Mouse (Mus musculus): ENCODE results near the gene Slc17a1.

Gene Slc17a1

DNA sequence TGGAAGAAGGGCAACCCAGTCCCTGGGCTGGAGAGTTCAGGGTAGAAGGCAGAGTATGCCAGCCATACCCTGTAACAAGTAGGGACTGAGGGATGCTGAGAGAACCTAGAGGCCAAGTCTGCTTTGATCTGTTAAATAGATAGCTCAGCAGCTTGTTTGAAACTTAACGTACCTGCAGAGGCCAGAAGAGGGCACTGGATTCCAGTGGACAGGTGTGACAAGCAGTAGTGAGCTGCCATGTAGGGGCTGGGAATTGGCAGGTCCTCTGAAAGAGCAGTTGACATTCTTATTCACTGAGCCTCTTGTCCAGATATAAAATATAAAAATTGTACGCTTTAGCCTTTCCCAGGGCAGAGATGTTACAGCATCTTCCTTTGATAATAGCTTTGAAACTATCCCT lies 75.3 kb downstream of the Slc17a1 start:
- peaks cover 13% of the 10 kb centered on the region; the same call in 1 of the 2 replicates for H3K27me3 ChIP-seq (ENCODE audit: insufficient read depth, low read length)
- no peaks in the 10 kb centered on the region for H3K4me1 ChIP-seq (replicated peaks; ENCODE audit: low read depth, low read length)
- no peak for TF ChIP-seq NANOG (IDR thresholded peaks at IDR 0.05; ENCODE audit: borderline replicate concordance, low read length)
- TF ChIP-seq POU5F1 (IDR thresholded peaks at IDR 0.05; ENCODE audit: borderline replicate concordance, low read length): no peak
- TF ChIP-seq CTCF (conservative IDR thresholded peaks at IDR 0.05; ENCODE audit: low read length): no peak
- H3K36me3 ChIP-seq (ENCODE audit: insufficient read depth, low read length): no peaks in the 10 kb centered on the region
- H3K9me3 ChIP-seq (ENCODE audit: low read length): no peaks in the 10 kb centered on the region
- H3K4me3 ChIP-seq (replicated peaks; ENCODE audit: low read length): no peak overlapping the region

Data from E14TG2a.4 (cell line).